Mouse (Mus musculus) CD4-positive, CD25-positive, alpha-beta regulatory T cell (primary cell): ENCODE results near the gene D630039A03Rik. TPM values are rescaled to one million over a fixed set of nuclear protein-coding genes. Genes with fewer than 3 reads are reported as not detected.

Experiments
- polyA plus RNA-seq: library from polyadenylated mRNA; unstranded; fragments of 100-300 nt; shearing (Covaris generic); gene quantifications from one replicate; pipeline ENCODE4 v1.2.1, GENCODE M21; 2017

Gene D630039A03Rik
- polyA plus RNA-seq, result 12.1 TPM

GRCm38 (mm10) chr4:57916201-57916661 lies at the start of gene D630039A03Rik:
TSS of gene D630039A03Rik (minus strand) at chr4:57916297.

DNA sequence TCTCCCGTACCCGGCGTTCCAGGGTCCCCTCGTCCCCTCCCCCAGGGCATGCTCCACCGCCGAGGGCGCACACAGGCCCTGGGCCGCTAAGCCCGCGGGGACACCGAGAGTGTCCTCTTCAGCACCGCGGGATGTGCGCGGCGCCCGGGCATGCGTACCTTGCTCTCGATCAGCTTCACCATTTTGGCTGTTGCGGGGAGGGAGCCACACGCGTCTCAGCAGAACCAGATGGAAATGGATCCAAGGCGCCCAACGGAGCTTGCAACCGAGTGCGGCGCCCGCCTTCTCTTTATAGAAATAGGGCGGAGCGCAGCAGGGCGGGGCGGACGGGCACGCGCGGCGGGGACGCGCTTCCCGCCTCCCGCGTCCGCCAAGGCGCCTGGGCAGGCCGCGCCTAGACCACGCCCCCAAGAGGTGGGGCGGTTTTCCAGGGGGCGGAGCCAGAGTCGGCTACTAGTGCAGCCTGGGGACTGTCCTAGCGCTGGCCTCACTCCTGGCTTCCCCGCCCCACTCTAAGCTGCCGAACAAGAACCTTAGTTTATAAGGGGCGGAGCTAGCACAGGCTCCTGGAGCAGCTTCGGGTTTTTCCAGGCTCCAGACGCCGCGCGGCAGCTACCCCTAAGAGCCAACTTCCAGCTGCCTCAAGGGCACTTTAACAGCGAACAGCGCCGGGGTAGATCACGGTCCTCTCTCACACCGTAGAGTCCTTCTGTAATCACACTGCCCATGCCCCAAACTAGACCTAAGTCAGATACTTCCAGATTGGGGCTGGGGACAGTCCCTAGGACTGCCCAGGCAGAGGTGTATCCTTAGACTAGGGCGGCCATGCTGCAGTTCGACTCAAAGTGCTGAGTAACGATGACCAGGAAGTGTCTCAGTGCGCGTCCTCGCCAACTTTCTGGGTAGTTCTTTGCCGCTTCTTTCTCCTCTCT lies 40.2 kb upstream of the D630039A03Rik start, which contains the start of gene Txn1:
Gene Txn1, minus strand, starts transcription at position 383 of the 932 bp plus-strand sequence.

Other genes with a start within 250 kb of the D630039A03Rik start
- gene Akap2, start 198.6 kb downstream of the D630039A03Rik start, polyA plus RNA-seq, result 4.6 TPM
- gene Txn1, start 40.1 kb upstream of the D630039A03Rik start, polyA plus RNA-seq, result 157 TPM
- not detected for gene Txndc8, start 92.8 kb upstream of the D630039A03Rik start, polyA plus RNA-seq